Mouse (Mus musculus) cerebellum, adult 2 months (tissue): ENCODE data around the gene Pnpla2. TPM values are rescaled to one million over a fixed set of nuclear protein-coding genes. Genes with fewer than 3 reads are reported as not detected.

ENCODE experiments used
- DNase-seq, 2 experiments: peaks; one replicate each; pipeline ENCODE4 v3.0.0; 2021
- H3K27ac ChIP-seq: fragments of 200-500 bp; 2 replicates; pipeline ENCODE4 v1.5.1; 2012; ENCODE audit warnings: low read length, control low read depth, inconsistent platforms; ENCODE audit not compliant: insufficient read depth
- H3K27me3 ChIP-seq: fragments of 200-500 bp; 2 replicates; pipeline ENCODE4 v1.6.1; 2012; ENCODE audit warnings: inconsistent platforms, mild to moderate bottlenecking, low read length, moderate library complexity; ENCODE audit not compliant: control insufficient read depth, insufficient read depth
- H3K4me1 ChIP-seq: fragments of 200-500 bp; 2 replicates; pipeline ENCODE4 v1.6.1; 2011; ENCODE audit warnings: low read length; ENCODE audit not compliant: control insufficient read depth, insufficient read depth
- H3K4me3 ChIP-seq: fragments of 200-500 bp; replicated peaks from 2 replicates; pipeline ENCODE3; 2011; ENCODE audit warnings: mild to moderate bottlenecking, low read depth, low read length, control low read depth; ENCODE audit not compliant: insufficient read depth
- CTCF ChIP-seq: fragments of 200-500 bp; IDR thresholded peaks from 2 replicates; pipeline ENCODE4 v1.5.1; 2011; ENCODE audit warnings: low read depth, mild to moderate bottlenecking, control low read depth, low read length, moderate library complexity, borderline replicate concordance; ENCODE audit not compliant: insufficient read depth
- POLR2A ChIP-seq: fragments of 200-500 bp; IDR thresholded peaks from 2 replicates; pipeline ENCODE4 v1.6.1; 2011; ENCODE audit warnings: low read length, control low read depth, borderline replicate concordance; ENCODE audit not compliant: insufficient read depth
- WGBS: fragments of 180-500 bp; shearing (Covaris S2); methylation state at CpG from one replicate; pipeline ENCODE4 v1.1.7; 2018; 5-methylcytosine and 5-hydroxymethylcytosine counted together
- polyA plus RNA-seq: library from polyadenylated mRNA; depleted of rRNA; stranded (reverse); fragments of >200 nt; gene quantifications from 2 replicates; pipeline ENCODE4 v1.2.3, GENCODE M21; 2012; rRNA removed

Pnpla2 gene
- polyA plus RNA-seq, 1 experiment: 46.8 TPM

- WGBS: 11% methylated on average over 5 of the region's 5 CpGs
- no peak overlapping the region for H3K4me3 ChIP-seq
- DNase-seq: peak; percentile 76 to 90
- no peaks in the 10 kb centered on the region for H3K27me3 ChIP-seq
- no peak for TF ChIP-seq CTCF
- TF ChIP-seq POLR2A: no peak
- peak overlapping the region; percentile 62 for H3K27ac ChIP-seq
- H3K4me1 ChIP-seq: peaks cover 19% of the 10 kb centered on the region
These were observed 47.5 kb downstream of the Pnpla2 start for GRCm38 (mm10) chr7:141502556-141502905.

- H3K27me3 ChIP-seq: no peaks in the 10 kb centered on the region
- H3K27ac ChIP-seq: no peak overlapping the region
- TF ChIP-seq POLR2A (no peak), CTCF (no peak)
- H3K4me3 ChIP-seq: no peak overlapping the region
- H3K4me1 ChIP-seq: peaks cover 44% of the 10 kb centered on the region
- DNase-seq: no peak
- WGBS: 85% methylated on average over 2 of the region's 2 CpGs
These were observed 51.3 kb downstream of the Pnpla2 start for GRCm38 (mm10) chr7:141506278-141506677.

GRCm38 (mm10) chr7:141508160-141508559 is 53.2 kb downstream of the Pnpla2 start:
- no peaks in the 10 kb centered on the region for H3K27me3 ChIP-seq
- H3K4me3 ChIP-seq: no peak overlapping the region
- no peak for TF ChIP-seq CTCF
- no peak for TF ChIP-seq POLR2A
- peak overlapping the region; percentile 44; the same call in 1 of the 2 replicates for H3K27ac ChIP-seq
- no peak for DNase-seq
- peaks cover 37% of the 10 kb centered on the region for H3K4me1 ChIP-seq

DNA sequence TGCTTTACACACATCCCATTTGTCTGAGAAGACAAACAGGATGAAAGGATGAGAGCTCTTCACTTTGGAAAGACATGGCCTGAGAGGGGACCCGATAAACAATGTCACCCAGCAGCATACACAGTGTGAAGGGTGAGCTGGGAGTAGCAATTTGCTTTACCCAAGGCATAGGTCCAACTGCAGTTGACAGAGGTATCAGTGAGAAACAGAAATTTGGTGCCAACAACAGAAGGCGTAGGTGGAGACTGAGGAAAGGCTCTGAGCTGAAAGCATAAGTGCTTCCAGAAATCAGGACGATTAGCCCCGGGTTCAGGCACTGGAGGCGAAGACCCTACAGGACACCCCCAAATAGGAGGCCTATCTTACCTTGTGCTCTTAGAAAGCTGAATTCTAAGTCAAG is 55.2 kb downstream of the Pnpla2 start:
- Histone ChIP-seq H3K4me3 (no peak overlapping the region), H3K4me1 (peaks cover 37% of the 10 kb centered on the region), H3K27ac (peak overlapping the region; percentile 95), H3K27me3 (no peaks in the 10 kb centered on the region)
- DNase-seq: peak in 1 of 2 experiments; percentile 83
- WGBS: 9% methylated on average over 5 of the region's 5 CpGs
- TF ChIP-seq POLR2A: no peak
- TF ChIP-seq CTCF: no peak

Other genes with a start within 250 kb of the Pnpla2 start
- gene Lmntd2, start 241.1 kb upstream of the Pnpla2 start, polyA plus RNA-seq: 0.19 and 0.26 TPM in 2 replicates
- gene Rassf7, start 239.3 kb upstream of the Pnpla2 start, polyA plus RNA-seq: 5.5 TPM in 2 replicates
- gene Phrf1, start 226.4 kb upstream of the Pnpla2 start, polyA plus RNA-seq: 31.2 and 32.0 TPM in 2 replicates
- 4.7 and 5.6 TPM in 2 replicates for gene Irf7, start 188.7 kb upstream of the Pnpla2 start, polyA plus RNA-seq
- 0.07 TPM in 1 of 2 replicates, not detected in the other for gene Cdhr5, start 178.4 kb upstream of the Pnpla2 start, polyA plus RNA-seq
- 0.70 and 1.0 TPM in 2 replicates for gene Sct, start 176.1 kb upstream of the Pnpla2 start, polyA plus RNA-seq
- gene Drd4, start 163.2 kb upstream of the Pnpla2 start, polyA plus RNA-seq: 0.49 and 0.76 TPM in 2 replicates
- 47.5 and 49.3 TPM in 2 replicates for gene Deaf1, start 127.5 kb upstream of the Pnpla2 start, polyA plus RNA-seq
- 66.7 and 68.3 TPM in 2 replicates for gene Tmem80, start 127.5 kb upstream of the Pnpla2 start, polyA plus RNA-seq
- 77.3 and 90.4 TPM in 2 replicates for gene Eps8l2, start 116.3 kb upstream of the Pnpla2 start, polyA plus RNA-seq
- 222 and 232 TPM in 2 replicates for gene Taldo1, start 63.0 kb upstream of the Pnpla2 start, polyA plus RNA-seq
- 48.1 and 49.2 TPM in 2 replicates for gene Gatd1, start 41.1 kb upstream of the Pnpla2 start, polyA plus RNA-seq
- 375 and 402 TPM in 2 replicates for gene Cend1, start 25.7 kb upstream of the Pnpla2 start, polyA plus RNA-seq
- 328 and 384 TPM in 2 replicates for gene Slc25a22, start 17.3 kb upstream of the Pnpla2 start, polyA plus RNA-seq
- 3.2 and 4.4 TPM in 2 replicates for gene Pidd1, start 11.2 kb upstream of the Pnpla2 start, polyA plus RNA-seq
- 481 and 571 TPM in 2 replicates for gene Rplp2, start 7.8 kb upstream of the Pnpla2 start, polyA plus RNA-seq
- gene Cracr2b, start 5.9 kb downstream of the Pnpla2 start, polyA plus RNA-seq: 8.3 and 10.1 TPM in 2 replicates
- gene Cd151, start 12.2 kb downstream of the Pnpla2 start, polyA plus RNA-seq: 68.7 and 73.9 TPM in 2 replicates
- gene Polr2l, start 19.9 kb downstream of the Pnpla2 start, polyA plus RNA-seq: 58.9 and 62.3 TPM in 2 replicates
- gene Tspan4, start 20.0 kb downstream of the Pnpla2 start, polyA plus RNA-seq: 140 and 162 TPM in 2 replicates
- gene Chid1, start 84.7 kb downstream of the Pnpla2 start, polyA plus RNA-seq: 35.8 and 37.9 TPM in 2 replicates
- gene Ap2a2, start 107.0 kb downstream of the Pnpla2 start, polyA plus RNA-seq: 94.8 and 96.7 TPM in 2 replicates
- 0.05 and 0.08 TPM in 2 replicates for gene Muc6, start 200.1 kb downstream of the Pnpla2 start, polyA plus RNA-seq
- 0.33 and 0.44 TPM in 2 replicates for gene Muc2, start 235.1 kb downstream of the Pnpla2 start, polyA plus RNA-seq